Mouse (Mus musculus) kidney, embryonic 14.5 days (tissue): ENCODE results near the gene Cad. TPM values are rescaled to one million over a fixed set of nuclear protein-coding genes. Genes with fewer than 3 reads are reported as not detected.
A peak's percentile ranks its signal among the peaks of the same experiment; 100 is the strongest.
"Not testable (repeated sequence)": the region's sequence is repeated elsewhere in the genome, so short reads cannot be mapped to it uniquely, and the experiment has no call there.

Experiments used
- ATAC-seq: fragments of 200-750 bp; cut with Nextera tagmentation; 2 replicates; pipeline ENCODE4 v1.8.0; 2017; ENCODE audit warnings: moderate number of reproducible peaks, mild to moderate bottlenecking, moderate TSS enrichment, moderate library complexity; ENCODE audit not compliant: low FRiP score, low TSS enrichment
- H3K27ac ChIP-seq: fragments of 300-500 bp; sonication (generic); 2 replicates; pipeline ENCODE4 v1.5.1; 2014; ENCODE audit warnings: low read depth, mild to moderate bottlenecking, low read length, moderate library complexity, mixed read lengths
- H3K27me3 ChIP-seq: fragments of 300-500 bp; sonication (generic); 2 replicates; pipeline ENCODE4 v1.6.1; 2014; ENCODE audit warnings: mild to moderate bottlenecking, low read length; ENCODE audit not compliant: control insufficient read depth, insufficient read depth
- H3K36me3 ChIP-seq: fragments of 300-500 bp; sonication (generic); 2 replicates; pipeline ENCODE4 v1.6.1; 2014; ENCODE audit warnings: low read length, mixed read lengths; ENCODE audit not compliant: control insufficient read depth, insufficient read depth
- H3K4me1 ChIP-seq: fragments of 300-500 bp; sonication (generic); 2 replicates; pipeline ENCODE4 v1.6.1; 2014; ENCODE audit warnings: low read length, mixed read lengths; ENCODE audit not compliant: control insufficient read depth, insufficient read depth
- H3K4me2 ChIP-seq: fragments of 300-500 bp; sonication (generic); replicated peaks from 2 replicates; pipeline ENCODE4 v1.6.1; 2014; ENCODE audit warnings: low read depth, mild to moderate bottlenecking, low read length
- H3K4me3 ChIP-seq: fragments of 300-500 bp; sonication (generic); 2 replicates; pipeline ENCODE4 v1.5.1; 2014; ENCODE audit warnings: mild to moderate bottlenecking, low read length
- H3K9ac ChIP-seq: fragments of 300-500 bp; sonication (generic); 2 replicates; pipeline ENCODE4 v1.6.1; 2014; ENCODE audit warnings: low read depth, mild to moderate bottlenecking, low read length, moderate library complexity
- H3K9me3 ChIP-seq: fragments of 300-500 bp; sonication (generic); 2 replicates; pipeline ENCODE4 v1.6.1; 2016; ENCODE audit warnings: low read length; ENCODE audit not compliant: control insufficient read depth
- WGBS: fragments of 180-500 bp; shearing (Covaris S2); extraction: QIAGEN DNeasy Blood & Tissue Kit; methylation state at CpG from one replicate; pipeline ENCODE4 v1.1.7; 2014; 5-methylcytosine and 5-hydroxymethylcytosine counted together
- polyA plus RNA-seq: library from polyadenylated mRNA; unstranded; fragments of >200 nt; fragmentation: Nextera tagmentation; extraction: Ambion mirVana; gene quantifications from 2 replicates; pipeline ENCODE4 v1.2.1, GENCODE M21; 2014

Cad gene
- polyA plus RNA-seq, 1 experiment from 2014 or later, result 40.5 TPM

GRCm38 (mm10) chr5:31053728-31054127 is 852 bp upstream of the Cad start:
- not testable (repeated sequence) for H3K9me3 ChIP-seq, H3K27me3 ChIP-seq, ATAC-seq
- Histone ChIP-seq H3K36me3 (peaks cover 18% of the 10 kb centered on the region), H3K9ac (peak overlapping the region; percentile 88; the same call in 1 of the 2 replicates), H3K4me1 (peaks cover 14% of the 10 kb centered on the region), H3K27ac (peak overlapping the region; percentile 76; the same call in 1 of the 2 replicates), H3K4me2 (peak overlapping the region; percentile 91), H3K4me3 (peak overlapping the region; percentile 80)
- WGBS, result 63% methylated on average over 4 of the region's 4 CpGs

- H3K4me2 ChIP-seq, result peak overlapping the region; percentile 91
- 12% methylated on average over 19 of the region's 19 CpGs for WGBS
- peak; percentile 36 for ATAC-seq
- H3K27me3 ChIP-seq, result no peaks in the 10 kb centered on the region
- peak overlapping the region; percentile 80 for H3K4me3 ChIP-seq
- peaks cover 35% of the 10 kb centered on the region for H3K36me3 ChIP-seq
- peak overlapping the region; percentile 76 for H3K27ac ChIP-seq
- H3K4me1 ChIP-seq, result peaks cover 14% of the 10 kb centered on the region
- H3K9ac ChIP-seq, result peak overlapping the region; percentile 88
- H3K9me3 ChIP-seq, result no peaks in the 10 kb centered on the region
These were observed 898 bp downstream of the Cad start for GRCm38 (mm10) chr5:31055216-31056140.

- no peak overlapping the region for H3K9ac ChIP-seq
- H3K4me1 ChIP-seq, result no peaks in the 10 kb centered on the region
- no peaks in the 10 kb centered on the region for H3K27me3 ChIP-seq
- no peaks in the 10 kb centered on the region for H3K9me3 ChIP-seq
- 88% methylated on average over 3 of the region's 3 CpGs for WGBS
- H3K4me3 ChIP-seq, result no peak overlapping the region
- no peak overlapping the region for H3K4me2 ChIP-seq
- peaks cover 85% of the 10 kb centered on the region for H3K36me3 ChIP-seq
- ATAC-seq, result no peak
- no peak overlapping the region for H3K27ac ChIP-seq
These were observed 15.2 kb downstream of the Cad start for GRCm38 (mm10) chr5:31069810-31070209.

- H3K9ac ChIP-seq, result no peak overlapping the region
- H3K36me3 ChIP-seq, result peaks cover 97% of the 10 kb centered on the region
- no peak overlapping the region for H3K4me3 ChIP-seq
- WGBS, result 90% methylated on average over 2 of the region's 2 CpGs
- H3K9me3 ChIP-seq, result no peaks in the 10 kb centered on the region
- no peaks in the 10 kb centered on the region for H3K27me3 ChIP-seq
- no peak overlapping the region for H3K27ac ChIP-seq
- no peaks in the 10 kb centered on the region for H3K4me1 ChIP-seq
- H3K4me2 ChIP-seq, result no peak overlapping the region
- ATAC-seq, result no peak
These were observed 16.5 kb downstream of the Cad start for GRCm38 (mm10) chr5:31071059-31071458.

GRCm38 (mm10) chr5:31071821-31072220 is 17.2 kb downstream of the Cad start:
- H3K36me3 ChIP-seq, result peaks cover 97% of the 10 kb centered on the region
- no peak overlapping the region for H3K4me2 ChIP-seq
- no peaks in the 10 kb centered on the region for H3K4me1 ChIP-seq
- H3K4me3 ChIP-seq, result no peak overlapping the region
- 94% methylated on average over 11 of the region's 11 CpGs for WGBS
- no peaks in the 10 kb centered on the region for H3K27me3 ChIP-seq
- H3K27ac ChIP-seq, result no peak overlapping the region
- no peaks in the 10 kb centered on the region for H3K9me3 ChIP-seq
- no peak overlapping the region for H3K9ac ChIP-seq
- no peak for ATAC-seq

- H3K27ac ChIP-seq, result no peak overlapping the region
These were observed 18.6 kb downstream of the Cad start for GRCm38 (mm10) chr5:31073176-31073575.

GRCm38 (mm10) chr5:31076346-31076745 is 21.8 kb downstream of the Cad start:
- WGBS, result 88% methylated on average over 13 of the region's 13 CpGs
- no peaks in the 10 kb centered on the region for H3K4me1 ChIP-seq
- H3K9ac ChIP-seq, result no peak overlapping the region
- peaks cover 73% of the 10 kb centered on the region for H3K36me3 ChIP-seq
- no peaks in the 10 kb centered on the region for H3K9me3 ChIP-seq
- ATAC-seq, result no peak
- no peaks in the 10 kb centered on the region for H3K27me3 ChIP-seq
- H3K4me3 ChIP-seq, result no peak overlapping the region
- H3K4me2 ChIP-seq, result no peak overlapping the region
- no peak overlapping the region for H3K27ac ChIP-seq

More at GRCm38 (mm10) chr5:31073176-31073575, 18.6 kb downstream of the Cad start:
- Histone ChIP-seq H3K9me3 (no peaks in the 10 kb centered on the region), H3K4me1 (no peaks in the 10 kb centered on the region), H3K27me3 (no peaks in the 10 kb centered on the region), H3K4me2 (no peak overlapping the region), H3K9ac (no peak overlapping the region), H3K36me3 (peaks cover 97% of the 10 kb centered on the region), H3K4me3 (no peak overlapping the region)
- 93% methylated on average over 12 of the region's 12 CpGs for WGBS
- no peak for ATAC-seq

- no peak overlapping the region for H3K27ac ChIP-seq
- H3K4me2 ChIP-seq, result no peak overlapping the region
- no peaks in the 10 kb centered on the region for H3K27me3 ChIP-seq
- peaks cover 5% of the 10 kb centered on the region for H3K4me1 ChIP-seq
- ATAC-seq, result no peak
- no peak overlapping the region for H3K4me3 ChIP-seq
- H3K9ac ChIP-seq, result no peak overlapping the region
- 79% methylated on average over 13 of the region's 13 CpGs for WGBS
- H3K36me3 ChIP-seq, result peaks cover 36% of the 10 kb centered on the region
- H3K9me3 ChIP-seq, result no peaks in the 10 kb centered on the region
These were observed 25.6 kb downstream of the Cad start for GRCm38 (mm10) chr5:31080059-31080794.

GRCm38 (mm10) chr5:31080795-31081164 is 26.2 kb downstream of the Cad start:
- WGBS, result 56% methylated on average over 3 of the region's 3 CpGs
- Histone ChIP-seq H3K4me2 (no peak overlapping the region), H3K4me3 (no peak overlapping the region), H3K27me3 (no peaks in the 10 kb centered on the region), H3K9me3 (no peaks in the 10 kb centered on the region), H3K9ac (no peak overlapping the region), H3K27ac (no peak overlapping the region), H3K36me3 (peaks cover 31% of the 10 kb centered on the region), H3K4me1 (peaks cover 5% of the 10 kb centered on the region)
- ATAC-seq, result no peak
